Mouse (Mus musculus) urinary bladder, adult 18-20 months (tissue): ENCODE results near the gene Hnrnpu.
A peak's percentile ranks its signal among the peaks of the same experiment; 100 is the strongest.
"Not testable (repeated sequence)": the region's sequence is repeated elsewhere in the genome, so short reads cannot be mapped to it uniquely, and the experiment has no call there.

Experiments used
- DNase-seq, 2 experiments: peaks; one replicate each; pipeline ENCODE4 v3.0.0; 2022; ENCODE audit warnings: low spot score in 2 of 2, mixed read lengths in 2 of 2

Hnrnpu gene

DNA sequence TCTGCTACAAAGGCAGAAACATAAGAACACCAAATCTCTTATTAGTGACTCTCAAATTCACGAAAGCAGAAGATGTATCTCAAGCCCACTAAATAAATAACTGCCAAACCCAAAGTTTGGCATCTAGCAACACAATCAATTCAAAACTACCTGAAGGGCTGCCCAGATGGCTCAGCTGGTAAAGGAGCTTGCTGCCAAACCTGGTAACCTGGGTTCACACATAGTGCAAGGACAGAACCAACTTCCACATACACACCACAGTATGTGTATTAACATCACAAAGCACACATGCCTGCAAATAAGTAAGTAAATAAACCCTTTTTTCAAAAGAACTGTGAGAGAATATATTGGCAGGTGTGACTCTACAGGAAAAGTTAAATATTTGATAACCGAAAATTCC lies 23.4 kb downstream of the Hnrnpu start:
- DNase-seq, result no peak

DNA sequence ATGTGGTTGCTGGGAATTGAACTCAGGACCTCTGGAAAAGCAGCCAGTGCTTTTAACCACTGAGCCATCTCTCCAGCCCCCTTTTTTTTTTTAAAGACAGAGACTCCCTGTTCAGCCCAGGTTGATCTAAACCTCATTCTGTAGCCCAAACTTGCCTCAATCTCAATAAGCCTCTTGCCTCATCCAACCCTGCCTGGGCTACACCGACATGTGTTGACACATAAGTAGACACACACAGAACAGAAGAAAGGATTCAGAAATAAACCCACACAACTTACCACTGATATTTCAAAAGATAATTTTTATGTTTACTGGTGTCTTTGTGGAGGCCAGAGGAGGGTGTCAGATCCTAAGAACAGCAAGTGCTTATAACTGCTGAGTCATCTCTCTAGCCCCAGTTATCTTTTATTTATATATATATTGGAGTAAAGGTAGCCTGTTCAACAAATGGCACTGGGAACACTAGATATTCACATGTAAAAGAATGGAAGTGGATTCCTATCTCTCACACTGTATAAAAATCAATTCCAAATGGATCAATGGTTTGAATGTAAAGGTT lies 24.5 kb downstream of the Hnrnpu start:
- no peak for DNase-seq

- DNase-seq, result no peak
These were observed 27.5 kb downstream of the Hnrnpu start for GRCm38 (mm10) chr1:178310128-178310527.

DNA sequence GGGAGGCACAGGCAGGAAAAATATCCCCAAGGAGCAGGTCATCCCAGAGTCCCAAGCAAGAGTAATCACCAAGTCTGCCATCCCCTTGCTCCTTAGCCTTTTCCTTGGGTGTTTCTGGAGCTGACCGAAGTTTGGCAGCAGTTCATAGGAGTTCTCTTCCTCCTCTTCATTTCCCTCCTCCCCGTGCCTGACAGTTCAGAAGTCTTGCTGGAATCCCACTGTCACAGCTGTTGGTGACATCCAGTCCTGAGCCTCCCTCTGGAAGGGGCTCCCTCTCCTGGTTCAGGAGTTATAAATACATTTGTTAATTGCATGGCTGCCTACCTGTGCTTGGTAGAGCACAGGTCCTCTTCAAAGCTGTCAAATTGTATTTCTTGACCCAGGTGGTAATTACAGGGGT lies 28.1 kb downstream of the Hnrnpu start:
- no peak for DNase-seq

DNA sequence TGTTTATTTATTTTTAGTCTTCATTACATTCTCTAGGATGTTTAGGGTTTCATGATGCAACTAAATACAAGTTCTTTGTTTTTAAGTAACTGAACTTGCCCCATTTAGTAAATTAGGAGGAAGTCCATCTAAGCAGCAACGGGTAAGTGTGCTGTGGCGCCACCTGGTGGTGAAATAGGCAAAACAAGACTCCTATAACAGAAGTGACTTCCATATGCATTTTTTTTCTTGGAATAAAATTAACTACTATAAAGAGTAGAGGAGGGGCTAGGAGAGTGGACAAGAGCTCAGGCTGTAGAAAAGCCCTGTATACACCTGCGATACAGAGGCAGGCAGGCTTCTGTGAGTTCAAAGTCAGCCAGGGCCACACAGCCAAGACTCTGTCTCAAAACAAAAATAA lies 34.2 kb downstream of the Hnrnpu start:
- DNase-seq, result peak; percentile 48 to 57

DNA sequence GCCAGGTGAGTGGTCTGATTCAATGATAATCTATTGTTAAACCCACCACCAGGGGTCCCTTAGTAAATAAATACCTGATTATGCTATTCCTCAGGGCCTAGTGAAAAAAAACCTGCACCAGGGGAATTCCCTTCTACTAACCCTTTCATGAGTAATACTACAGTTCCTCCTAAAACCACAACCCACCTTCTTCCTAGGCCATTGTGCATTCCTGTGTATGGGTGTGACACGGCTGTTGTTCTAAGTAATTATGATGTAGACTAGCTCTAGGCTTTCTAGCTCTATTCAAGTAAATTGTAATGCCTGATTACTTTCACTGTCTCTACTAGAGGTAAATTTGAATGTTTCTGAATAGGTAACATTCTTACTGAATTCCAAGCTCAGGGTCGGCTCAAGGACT lies 36.3 kb downstream of the Hnrnpu start:
- DNase-seq, result not testable (repeated sequence)

GRCm38 (mm10) chr1:178294051-178294450 lies 43.5 kb downstream of the Hnrnpu start:
- DNase-seq, result no peak

DNA sequence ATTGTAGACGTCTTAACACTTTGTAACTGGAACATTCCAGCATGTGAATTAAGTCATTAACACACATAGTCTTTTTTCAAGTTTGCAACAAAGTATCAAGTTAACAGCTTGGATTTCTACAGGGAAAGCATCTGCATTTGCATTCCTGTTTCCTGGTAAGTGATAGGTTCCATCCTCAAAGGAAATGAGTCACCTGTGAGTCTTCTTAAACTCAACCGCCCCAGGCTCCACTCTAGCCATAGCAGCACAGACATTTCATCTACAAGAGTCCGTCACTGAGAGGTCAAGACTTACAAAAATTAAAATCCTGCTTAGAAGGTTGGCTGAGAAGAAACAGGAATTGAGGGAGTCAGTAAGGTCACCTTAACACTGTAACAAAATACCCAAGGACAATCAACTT lies 45.9 kb downstream of the Hnrnpu start:
- no peak for DNase-seq

GRCm38 (mm10) chr1:178287601-178288176 lies 49.9 kb downstream of the Hnrnpu start:
- no peak for DNase-seq

GRCm38 (mm10) chr1:178283946-178284720 lies 53.5 kb downstream of the Hnrnpu start:
- no peak for DNase-seq

DNA sequence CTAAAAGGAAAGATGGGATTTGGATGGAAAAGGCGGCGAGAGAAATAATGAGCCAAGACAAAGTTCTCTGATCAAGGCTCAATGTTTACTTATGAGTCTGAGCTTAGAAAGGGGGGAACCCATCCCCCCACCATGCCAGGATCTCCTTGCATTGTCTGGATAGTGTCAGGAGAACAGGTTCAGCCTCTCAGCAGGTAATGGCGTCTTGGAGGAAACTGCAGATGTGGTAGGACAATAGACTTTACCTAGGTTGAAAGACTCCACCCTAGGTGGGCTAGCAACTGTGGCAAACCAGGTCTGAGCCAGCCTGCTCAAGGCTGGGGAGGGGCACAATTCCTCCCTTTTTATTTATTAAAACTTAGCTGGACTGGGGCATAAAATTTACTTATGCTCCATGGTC lies 54.3 kb downstream of the Hnrnpu start:
- DNase-seq, result not testable (repeated sequence)

DNA sequence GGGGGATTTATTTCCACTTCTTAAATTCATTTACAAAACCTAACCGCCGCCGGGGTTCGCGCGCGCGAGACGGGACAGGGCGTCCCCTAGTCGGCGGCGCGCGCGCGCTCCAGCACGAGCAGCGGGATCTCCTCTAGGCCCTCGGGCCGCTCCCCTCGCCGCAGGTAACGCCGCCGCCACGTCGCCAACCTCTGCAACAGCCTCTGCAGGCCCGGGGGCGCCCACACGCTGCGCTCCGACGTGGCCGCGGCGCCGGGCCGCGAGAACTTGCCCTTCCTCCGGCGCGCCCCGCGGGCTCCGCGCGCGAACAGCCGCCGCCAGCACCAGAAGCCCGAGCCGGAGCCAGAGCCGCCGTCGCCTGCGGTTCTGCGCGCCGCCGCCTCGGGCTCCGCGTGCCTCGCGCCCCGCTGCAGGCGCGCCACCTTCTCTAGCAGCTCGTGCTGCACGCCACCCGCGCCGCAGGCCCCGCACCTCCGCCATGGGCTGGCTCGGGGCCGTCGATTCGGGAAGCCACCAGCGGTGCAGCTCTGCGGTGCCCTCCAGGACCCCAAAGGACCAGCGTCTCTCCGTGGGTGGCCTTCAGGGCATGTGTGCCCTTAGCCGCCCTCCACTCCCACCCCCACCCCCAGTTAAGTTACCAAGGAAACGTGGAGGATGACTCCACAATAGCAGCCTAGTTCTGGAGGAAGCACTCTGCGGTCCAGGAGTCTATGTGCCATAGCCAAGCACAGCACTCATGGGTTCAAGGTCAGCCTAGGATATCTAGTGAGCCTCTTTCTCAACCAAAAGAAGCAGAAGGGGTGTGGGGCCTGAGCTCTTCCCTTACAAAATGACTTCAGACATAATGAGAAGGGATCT lies 61.3 kb downstream of the Hnrnpu start:
- DNase-seq, result peak; percentile 18 to 44

DNA sequence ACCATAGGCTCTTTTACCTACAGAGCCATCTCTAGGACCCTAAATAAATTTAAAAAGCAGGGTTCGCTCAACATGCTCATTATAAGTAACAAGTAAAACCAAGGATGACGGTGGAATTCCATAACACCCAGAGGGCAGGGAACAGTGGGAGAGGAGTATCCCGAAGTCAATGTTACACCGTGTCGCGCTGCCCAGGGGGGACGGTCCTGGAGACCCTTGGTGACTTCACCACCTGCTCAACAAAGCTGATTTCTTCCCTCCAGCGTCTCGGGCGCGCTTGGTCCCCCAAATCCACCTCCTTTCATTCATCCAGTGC lies 61.9 kb downstream of the Hnrnpu start:
- DNase-seq, result no peak

GRCm38 (mm10) chr1:178275174-178275730 lies 62.3 kb downstream of the Hnrnpu start:
- DNase-seq, result no peak
